Mouse (Mus musculus): Measurements from ENCODE around the gene Cadps. TPM values are rescaled to one million over a fixed set of nuclear protein-coding genes. Genes with fewer than 3 reads are reported as not detected.
"Not testable (repeated sequence)": the region's sequence is repeated elsewhere in the genome, so short reads cannot be mapped to it uniquely, and the experiment has no call there.

The Cadps gene
- polyA plus RNA-seq, 1 experiment from 2014 or later = 12.6 TPM

DNA sequence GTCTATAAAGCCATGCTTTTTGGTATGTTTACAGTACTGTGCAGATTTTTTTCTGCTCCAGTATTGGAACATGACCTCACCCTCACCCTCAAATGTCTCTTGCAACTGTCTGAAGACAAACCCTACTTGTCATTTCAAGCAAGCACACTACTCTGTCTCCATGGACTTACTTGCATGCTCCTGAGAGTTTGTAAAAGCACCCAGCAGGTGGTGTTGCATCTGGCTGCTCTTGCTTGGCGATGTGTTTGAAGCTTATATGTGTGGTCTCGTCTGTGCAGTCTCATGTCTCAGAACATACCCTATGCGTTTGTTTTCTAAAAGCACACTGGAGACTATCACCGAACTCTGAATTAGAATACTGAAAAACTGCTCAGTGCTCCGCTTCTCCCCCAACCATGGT lies 241.2 kb downstream of the Cadps start:
- no peaks in the 10 kb centered on the region for H3K9me3 ChIP-seq (ENCODE audit: control insufficient read depth, low read length)
- H3K4me2 ChIP-seq = no peak overlapping the region
- no peaks in the 10 kb centered on the region for H3K27me3 ChIP-seq (ENCODE audit: control insufficient read depth, insufficient read depth, low read length)
- H3K4me1 ChIP-seq (ENCODE audit: control insufficient read depth, insufficient read depth, low read length) = no peaks in the 10 kb centered on the region
- DNase-seq (ENCODE audit: low spot score, missing footprints) (peak; percentile 82), ATAC-seq (ENCODE audit: low FRiP score) (no peak)
- H3K4me3 ChIP-seq (ENCODE audit: low read depth, low read length) = no peak overlapping the region
- 66% methylated on average over 5 of the region's 5 CpGs for WGBS
- H3K27ac ChIP-seq (ENCODE audit: low read depth, low read length) = no peak overlapping the region
- no peaks in the 10 kb centered on the region for H3K36me3 ChIP-seq (ENCODE audit: control insufficient read depth, insufficient read depth, low read length)
- no peak overlapping the region for H3K9ac ChIP-seq (ENCODE audit: low read length)

GRCm38 (mm10) chr14:12580786-12581185 lies 242.1 kb downstream of the Cadps start:
- no peaks in the 10 kb centered on the region for H3K36me3 ChIP-seq (ENCODE audit: control insufficient read depth, insufficient read depth, low read length)
- H3K27me3 ChIP-seq (ENCODE audit: control insufficient read depth, insufficient read depth, low read length) = no peaks in the 10 kb centered on the region
- H3K27ac ChIP-seq (ENCODE audit: low read depth, low read length) = no peak overlapping the region
- no peaks in the 10 kb centered on the region for H3K9me3 ChIP-seq (ENCODE audit: control insufficient read depth, low read length)
- H3K9ac ChIP-seq (ENCODE audit: low read length) = no peak overlapping the region
- no peak overlapping the region for H3K4me2 ChIP-seq
- DNase-seq (ENCODE audit: low spot score, missing footprints) (peak; percentile 64), ATAC-seq (ENCODE audit: low FRiP score) (no peak)
- H3K4me1 ChIP-seq (ENCODE audit: control insufficient read depth, insufficient read depth, low read length) = no peaks in the 10 kb centered on the region
- H3K4me3 ChIP-seq (ENCODE audit: low read depth, low read length) = no peak overlapping the region
- 32% methylated on average over 7 of the region's 7 CpGs for WGBS

GRCm38 (mm10) chr14:12578156-12578555 lies 244.7 kb downstream of the Cadps start:
- no peak overlapping the region for H3K4me2 ChIP-seq
- H3K9ac ChIP-seq (ENCODE audit: low read length) = no peak overlapping the region
- DNase-seq (ENCODE audit: low spot score, missing footprints) (peak; percentile 56), ATAC-seq (ENCODE audit: low FRiP score) (no peak)
- H3K27ac ChIP-seq (ENCODE audit: low read depth, low read length) = no peak overlapping the region
- no peaks in the 10 kb centered on the region for H3K27me3 ChIP-seq (ENCODE audit: control insufficient read depth, insufficient read depth, low read length)
- 76% methylated on average over 1 of the region's 1 CpGs for WGBS
- H3K4me1 ChIP-seq (ENCODE audit: control insufficient read depth, insufficient read depth, low read length) = no peaks in the 10 kb centered on the region
- no peaks in the 10 kb centered on the region for H3K9me3 ChIP-seq (ENCODE audit: control insufficient read depth, low read length)
- H3K4me3 ChIP-seq (ENCODE audit: low read depth, low read length) = no peak overlapping the region
- no peaks in the 10 kb centered on the region for H3K36me3 ChIP-seq (ENCODE audit: control insufficient read depth, insufficient read depth, low read length)

GRCm38 (mm10) chr14:12577475-12578140 lies 245.3 kb downstream of the Cadps start:
- H3K36me3 ChIP-seq (ENCODE audit: control insufficient read depth, insufficient read depth, low read length) = no peaks in the 10 kb centered on the region
- DNase-seq (ENCODE audit: low spot score, missing footprints) = peak; percentile 53
- no peak overlapping the region for H3K4me3 ChIP-seq (ENCODE audit: low read depth, low read length)
- no peak overlapping the region for H3K4me2 ChIP-seq
- no peak overlapping the region for H3K27ac ChIP-seq (ENCODE audit: low read depth, low read length)
- no peak for ATAC-seq (ENCODE audit: low FRiP score)
- H3K27me3 ChIP-seq (ENCODE audit: control insufficient read depth, insufficient read depth, low read length) = no peaks in the 10 kb centered on the region
- no peaks in the 10 kb centered on the region for H3K9me3 ChIP-seq (ENCODE audit: control insufficient read depth, low read length)
- no peak overlapping the region for H3K9ac ChIP-seq (ENCODE audit: low read length)
- no peaks in the 10 kb centered on the region for H3K4me1 ChIP-seq (ENCODE audit: control insufficient read depth, insufficient read depth, low read length)
- WGBS = 70% methylated on average over 2 of the region's 2 CpGs

GRCm38 (mm10) chr14:12575105-12575504 lies 247.8 kb downstream of the Cadps start:
- DNase-seq (ENCODE audit: low spot score, missing footprints) (peak; percentile 92), ATAC-seq (ENCODE audit: low FRiP score) (0 out of 2 replicates have a peak, but pooled peaks have one; percentile 61)
- no peaks in the 10 kb centered on the region for H3K36me3 ChIP-seq (ENCODE audit: control insufficient read depth, insufficient read depth, low read length)
- no peak overlapping the region for H3K9ac ChIP-seq (ENCODE audit: low read length)
- H3K27ac ChIP-seq (ENCODE audit: low read depth, low read length) = no peak overlapping the region
- H3K4me1 ChIP-seq (ENCODE audit: control insufficient read depth, insufficient read depth, low read length) = no peaks in the 10 kb centered on the region
- H3K27me3 ChIP-seq (ENCODE audit: control insufficient read depth, insufficient read depth, low read length) = no peaks in the 10 kb centered on the region
- H3K4me2 ChIP-seq = no peak overlapping the region
- H3K9me3 ChIP-seq (ENCODE audit: control insufficient read depth, low read length) = no peaks in the 10 kb centered on the region
- WGBS = 26% methylated on average over 3 of the region's 3 CpGs
- no peak overlapping the region for H3K4me3 ChIP-seq (ENCODE audit: low read depth, low read length)

DNA sequence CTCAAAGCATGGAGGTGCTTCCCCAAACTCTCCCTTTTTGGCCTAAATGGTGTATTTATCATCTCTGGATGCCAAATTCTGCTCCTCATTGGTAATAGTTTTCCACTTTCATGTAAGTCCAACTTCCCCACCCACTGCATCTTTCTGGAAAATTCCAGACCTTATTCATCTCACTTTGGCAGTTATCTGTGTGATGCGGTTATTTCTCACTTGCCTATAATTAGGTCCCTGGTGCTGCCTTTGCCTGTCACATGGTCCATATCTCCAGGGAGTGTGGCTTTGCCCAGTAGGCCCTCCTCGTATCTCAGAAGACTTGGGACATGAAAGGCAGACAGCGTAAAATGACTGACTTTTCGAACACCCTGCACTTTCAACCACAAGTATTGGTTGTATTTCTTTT lies 248.5 kb downstream of the Cadps start:
- no peaks in the 10 kb centered on the region for H3K27me3 ChIP-seq (ENCODE audit: control insufficient read depth, insufficient read depth, low read length)
- H3K4me2 ChIP-seq = no peak overlapping the region
- H3K9ac ChIP-seq (ENCODE audit: low read length) = no peak overlapping the region
- H3K27ac ChIP-seq (ENCODE audit: low read depth, low read length) = no peak overlapping the region
- whole genome bisulfite sequencing = 85% methylated on average over 4 of the region's 4 CpGs
- no peaks in the 10 kb centered on the region for H3K36me3 ChIP-seq (ENCODE audit: control insufficient read depth, insufficient read depth, low read length)
- H3K4me1 ChIP-seq (ENCODE audit: control insufficient read depth, insufficient read depth, low read length) = no peaks in the 10 kb centered on the region
- H3K9me3 ChIP-seq (ENCODE audit: control insufficient read depth, low read length) = no peaks in the 10 kb centered on the region
- DNase-seq (ENCODE audit: low spot score, missing footprints) (peak; percentile 77), ATAC-seq (ENCODE audit: low FRiP score) (no peak)
- no peak overlapping the region for H3K4me3 ChIP-seq (ENCODE audit: low read depth, low read length)

DNA sequence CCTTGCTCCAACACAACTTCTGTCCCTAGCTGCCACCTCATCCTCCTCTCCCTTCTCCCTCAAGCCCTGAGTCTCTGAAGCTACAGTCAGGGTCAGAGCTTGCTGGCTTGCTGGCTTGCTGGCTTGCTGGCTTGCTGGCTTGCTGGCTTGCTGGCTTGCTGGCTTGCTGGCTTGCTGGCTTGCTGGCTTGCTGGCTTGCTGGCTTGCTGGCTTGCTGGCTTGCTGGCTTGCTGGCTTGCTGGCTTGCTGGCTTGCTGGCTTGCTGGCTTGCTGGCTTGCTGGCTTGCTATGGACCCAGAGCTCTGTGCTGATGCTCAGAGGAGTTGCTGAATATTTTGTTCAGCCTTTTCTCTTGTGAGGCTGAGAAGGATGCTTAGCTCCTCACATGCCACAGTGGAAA lies 261.1 kb downstream of the Cadps start:
- H3K4me1 ChIP-seq (ENCODE audit: control insufficient read depth, insufficient read depth, low read length); H3K9me3 ChIP-seq (ENCODE audit: control insufficient read depth, low read length); H3K9ac ChIP-seq (ENCODE audit: low read length); DNase-seq (ENCODE audit: low spot score, missing footprints); H3K36me3 ChIP-seq (ENCODE audit: control insufficient read depth, insufficient read depth, low read length); H3K4me2 ChIP-seq; H3K4me3 ChIP-seq (ENCODE audit: low read depth, low read length); H3K27ac ChIP-seq (ENCODE audit: low read depth, low read length); ATAC-seq (ENCODE audit: low FRiP score); H3K27me3 ChIP-seq (ENCODE audit: control insufficient read depth, insufficient read depth, low read length): not testable (repeated sequence)

- ATAC-seq (ENCODE audit: low FRiP score) (peak; percentile 38; the same call in 1 of the 2 replicates), DNase-seq (ENCODE audit: low spot score, missing footprints) (no peak)
- no peaks in the 10 kb centered on the region for H3K4me1 ChIP-seq (ENCODE audit: control insufficient read depth, insufficient read depth, low read length)
- WGBS = 88% methylated on average over 1 of the region's 1 CpGs
- no peaks in the 10 kb centered on the region for H3K9me3 ChIP-seq (ENCODE audit: control insufficient read depth, low read length)
- H3K36me3 ChIP-seq (ENCODE audit: control insufficient read depth, insufficient read depth, low read length) = no peaks in the 10 kb centered on the region
- no peak overlapping the region for H3K4me2 ChIP-seq
- no peak overlapping the region for H3K9ac ChIP-seq (ENCODE audit: low read length)
- no peaks in the 10 kb centered on the region for H3K27me3 ChIP-seq (ENCODE audit: control insufficient read depth, insufficient read depth, low read length)
- no peak overlapping the region for H3K4me3 ChIP-seq (ENCODE audit: low read depth, low read length)
- no peak overlapping the region for H3K27ac ChIP-seq (ENCODE audit: low read depth, low read length)
These were observed 262.7 kb downstream of the Cadps start for GRCm38 (mm10) chr14:12560233-12560577.

- Histone ChIP-seq H3K27ac (ENCODE audit: low read depth, low read length) (no peak overlapping the region), H3K4me2 (no peak overlapping the region), H3K27me3 (ENCODE audit: control insufficient read depth, insufficient read depth, low read length) (no peaks in the 10 kb centered on the region), H3K4me1 (ENCODE audit: control insufficient read depth, insufficient read depth, low read length) (no peaks in the 10 kb centered on the region), H3K9ac (ENCODE audit: low read length) (no peak overlapping the region), H3K4me3 (ENCODE audit: low read depth, low read length) (no peak overlapping the region), H3K36me3 (ENCODE audit: control insufficient read depth, insufficient read depth, low read length) (no peaks in the 10 kb centered on the region), H3K9me3 (ENCODE audit: control insufficient read depth, low read length) (no peaks in the 10 kb centered on the region)
- ATAC-seq (ENCODE audit: low FRiP score) (peak; percentile 60; the same call in 1 of the 2 replicates), DNase-seq (ENCODE audit: low spot score, missing footprints) (no peak)
- 73% methylated on average over 3 of the region's 3 CpGs for WGBS
These were observed 263.2 kb downstream of the Cadps start for GRCm38 (mm10) chr14:12559574-12560232.

Measured in midbrain, embryonic 11.5 days (tissue).